Mouse (Mus musculus) limb, embryonic 14.5 days (tissue): ENCODE data around the gene Srek1ip1. TPM values are rescaled to one million over a fixed set of nuclear protein-coding genes. Genes with fewer than 3 reads are reported as not detected.
A peak's percentile ranks its signal among the peaks of the same experiment; 100 is the strongest.

Experiments
- ATAC-seq: fragments of 200-750 bp; cut with Nextera tagmentation; 2 replicates; pipeline ENCODE4 v1.8.0; 2017; ENCODE audit warnings: low read depth, moderate number of reproducible peaks, moderate TSS enrichment; ENCODE audit not compliant: low FRiP score
- DNase-seq: peaks from one replicate; pipeline ENCODE4 v3.0.0-alpha.2; 2015; ENCODE audit warnings: low spot score
- H3K27ac ChIP-seq: fragments of 300-500 bp; sonication (generic); replicated peaks from 2 replicates; pipeline ENCODE4 v1.5.1; 2014; ENCODE audit warnings: low read depth, mild to moderate bottlenecking, low read length, moderate library complexity, mixed read lengths
- H3K27me3 ChIP-seq: fragments of 300-500 bp; sonication (generic); 2 replicates; pipeline ENCODE4 v1.6.1; 2014; ENCODE audit warnings: low read length, mixed read lengths; ENCODE audit not compliant: control insufficient read depth, insufficient read depth
- H3K36me3 ChIP-seq: fragments of 300-500 bp; sonication (generic); 2 replicates; pipeline ENCODE4 v1.6.1; 2014; ENCODE audit warnings: mild to moderate bottlenecking, low read length, moderate library complexity, mixed read lengths; ENCODE audit not compliant: control insufficient read depth, insufficient read depth
- H3K4me1 ChIP-seq: fragments of 300-500 bp; sonication (generic); 2 replicates; pipeline ENCODE4 v1.6.1; 2014; ENCODE audit warnings: antibody characterized with exemption, low read length, mixed read lengths; ENCODE audit not compliant: control insufficient read depth, insufficient read depth
- H3K4me2 ChIP-seq: fragments of 300-500 bp; sonication (generic); replicated peaks from 2 replicates; pipeline ENCODE4 v1.6.1; 2014; ENCODE audit warnings: low read depth, mild to moderate bottlenecking, low read length, moderate library complexity; ENCODE audit not compliant: severe bottlenecking
- H3K4me3 ChIP-seq: fragments of 300-500 bp; sonication (generic); replicated peaks from 2 replicates; pipeline ENCODE4 v1.5.1; 2014; ENCODE audit warnings: low read length
- H3K9ac ChIP-seq: fragments of 300-500 bp; sonication (generic); 2 replicates; pipeline ENCODE4 v1.6.1; 2014; ENCODE audit warnings: mild to moderate bottlenecking, low read depth, low read length, moderate library complexity; ENCODE audit not compliant: severe bottlenecking
- H3K9me3 ChIP-seq: fragments of 300-500 bp; sonication (generic); 2 replicates; pipeline ENCODE4 v1.6.1; 2016; ENCODE audit warnings: low read length; ENCODE audit not compliant: control insufficient read depth
- POLR2A ChIP-seq: fragments of 200-500 bp; IDR thresholded peaks from 2 replicates; pipeline ENCODE4 v1.8.0; 2012; ENCODE audit warnings: inconsistent platforms, mild to moderate bottlenecking, moderate library complexity, borderline replicate concordance; ENCODE audit not compliant: insufficient read depth, insufficient read length; ENCODE audit errors: extremely low read depth
- WGBS: fragments of 180-500 bp; shearing (Covaris S2); extraction: QIAGEN DNeasy Blood & Tissue Kit; methylation state at CpG from one replicate; pipeline ENCODE4 v1.1.7; 2014; 5-methylcytosine and 5-hydroxymethylcytosine counted together
- polyA plus RNA-seq, 2 experiments: library from polyadenylated mRNA; depleted of rRNA in 1 of 2; stranded (reverse) in 1 of 2; unstranded in 1 of 2; fragments of >200 nt; fragmentation: Nextera tagmentation in 1 of 2; extraction: Ambion mirVana in 1 of 2; gene quantifications; 2 replicates each; pipeline versions ENCODE4 v1.2.1 to v1.2.3; 2012 to 2014

Srek1ip1 gene
- polyA plus RNA-seq, 2 experiments, result 20.6 to 24.7 TPM

GRCm38 (mm10) chr13:104799566-104800182 is 7.4 kb downstream of the Srek1ip1 start:
- ATAC-seq, result no peak
- no peak overlapping the region for H3K4me3 ChIP-seq
- no peaks in the 10 kb centered on the region for H3K27me3 ChIP-seq
- H3K4me1 ChIP-seq, result no peaks in the 10 kb centered on the region
- no peaks in the 10 kb centered on the region for H3K9me3 ChIP-seq
- peaks cover 48% of the 10 kb centered on the region for H3K36me3 ChIP-seq
- no peak for DNase-seq
- 74% methylated on average over 7 of the region's 7 CpGs for WGBS
- no peak overlapping the region for H3K9ac ChIP-seq
- H3K27ac ChIP-seq, result no peak overlapping the region
- no peak overlapping the region for H3K4me2 ChIP-seq
- TF ChIP-seq POLR2A, result no peak

- H3K27ac ChIP-seq, result no peak overlapping the region
- H3K27me3 ChIP-seq, result no peaks in the 10 kb centered on the region
- 60% methylated on average over 3 of the region's 3 CpGs for WGBS
- H3K4me3 ChIP-seq, result no peak overlapping the region
- no peak overlapping the region for H3K4me2 ChIP-seq
- ATAC-seq (no peak), DNase-seq (peak; percentile 81)
- no peak for TF ChIP-seq POLR2A
- peaks cover 46% of the 10 kb centered on the region for H3K36me3 ChIP-seq
- no peaks in the 10 kb centered on the region for H3K9me3 ChIP-seq
- no peaks in the 10 kb centered on the region for H3K4me1 ChIP-seq
- no peak overlapping the region for H3K9ac ChIP-seq
These were observed 13.4 kb downstream of the Srek1ip1 start for GRCm38 (mm10) chr13:104805681-104806080.

GRCm38 (mm10) chr13:104816270-104816634 is 24.0 kb downstream of the Srek1ip1 start:
- Histone ChIP-seq H3K9ac (peak overlapping the region; percentile 91), H3K4me3 (peak overlapping the region; percentile 76), H3K27ac (peak overlapping the region; percentile 94; the same call in 1 of the 2 replicates), H3K27me3 (no peaks in the 10 kb centered on the region), H3K9me3 (no peaks in the 10 kb centered on the region), H3K4me2 (peak overlapping the region; percentile 71), H3K4me1 (peaks cover 18% of the 10 kb centered on the region), H3K36me3 (no peaks in the 10 kb centered on the region)
- no peak for DNase-seq
- TF ChIP-seq POLR2A, result no peak
- ATAC-seq, result peak; percentile 5; the same call in 1 of the 2 replicates
- WGBS, result 9% methylated on average over 8 of the region's 8 CpGs

- Histone ChIP-seq H3K4me1 (peaks cover 18% of the 10 kb centered on the region), H3K27me3 (no peaks in the 10 kb centered on the region), H3K36me3 (no peaks in the 10 kb centered on the region), H3K4me2 (peak within 1 kb of the TSS; percentile 71), H3K9me3 (no peaks in the 10 kb centered on the region), H3K27ac (peak within 1 kb of the TSS; percentile 94), H3K4me3 (peak within 1 kb of the TSS; percentile 76), H3K9ac (peak within 1 kb of the TSS; percentile 91)
- peak; percentile 97 for ATAC-seq
- TF ChIP-seq POLR2A, result peak; percentile 56; the same call in 1 of the 2 replicates
- 1% methylated on average over 50 of the region's 50 CpGs for WGBS
- peak; percentile 82 for DNase-seq
These were observed 24.6 kb downstream of the Srek1ip1 start, which contains the start of gene Cwc27 for GRCm38 (mm10) chr13:104816635-104817571. TSS of gene Cwc27 (minus strand) at chr13:104817142.

GRCm38 (mm10) chr13:104817696-104818095 is 25.4 kb downstream of the Srek1ip1 start:
- Histone ChIP-seq H3K4me1 (peaks cover 18% of the 10 kb centered on the region), H3K27ac (no peak overlapping the region), H3K9ac (peak overlapping the region; percentile 91), H3K9me3 (no peaks in the 10 kb centered on the region), H3K36me3 (no peaks in the 10 kb centered on the region), H3K27me3 (no peaks in the 10 kb centered on the region), H3K4me2 (peak overlapping the region; percentile 71), H3K4me3 (peak overlapping the region; percentile 76)
- no peak for TF ChIP-seq POLR2A
- no peak for DNase-seq
- no peak for ATAC-seq
- 51% methylated on average over 12 of the region's 12 CpGs for WGBS
